Mouse (Mus musculus) bone marrow, adult 2 months (tissue): ENCODE data around the gene Krt90. TPM values are rescaled to one million over a fixed set of nuclear protein-coding genes. Genes with fewer than 3 reads are reported as not detected.
"Not testable (repeated sequence)": the region's sequence is repeated elsewhere in the genome, so short reads cannot be mapped to it uniquely, and the experiment has no call there.

Experiments used
- H3K27ac ChIP-seq: fragments of 200-500 bp; 2 replicates; pipeline ENCODE4 v1.5.1; 2012; ENCODE audit warnings: low read depth, mild to moderate bottlenecking, control low read depth, inconsistent platforms, low read length; ENCODE audit not compliant: control insufficient read depth, poor library complexity, insufficient read depth
- H3K4me1 ChIP-seq: fragments of 200-500 bp; 2 replicates; pipeline ENCODE4 v1.6.1; 2011; ENCODE audit warnings: low read length; ENCODE audit not compliant: control insufficient read depth, insufficient read depth
- H3K4me3 ChIP-seq: fragments of 200-500 bp; replicated peaks from 2 replicates; pipeline ENCODE3; 2011; ENCODE audit warnings: mild to moderate bottlenecking, low read depth, low read length, control low read depth; ENCODE audit not compliant: control insufficient read depth
- CTCF ChIP-seq: fragments of 200-500 bp; IDR thresholded peaks from 2 replicates; pipeline ENCODE4 v1.5.1; 2011; ENCODE audit warnings: low read length, control low read depth; ENCODE audit not compliant: control insufficient read depth, insufficient read depth
- POLR2A ChIP-seq: fragments of 200-500 bp; IDR thresholded peaks from 2 replicates; pipeline ENCODE4 v1.6.1; 2011; ENCODE audit warnings: low read depth, mild to moderate bottlenecking, control low read depth, low read length, borderline replicate concordance; ENCODE audit not compliant: control insufficient read depth
- WGBS: fragments of 180-500 bp; shearing (Covaris S2); methylation state at CpG from one replicate; pipeline ENCODE4 v1.1.7; 2018; 5-methylcytosine and 5-hydroxymethylcytosine counted together
- polyA plus RNA-seq: library from polyadenylated mRNA; stranded (reverse); fragments of >200 nt; gene quantifications from 2 replicates; pipeline ENCODE4 v1.2.4, GENCODE M21; 2011; ENCODE audit warnings: low replicate concordance; ENCODE audit not compliant: missing spikeins, insufficient read depth, insufficient read length

Gene Krt90
- polyA plus RNA-seq, 1 experiment = not detected

- Histone ChIP-seq H3K4me1 (no peaks in the 10 kb centered on the region), H3K27ac (no peak overlapping the region), H3K4me3 (no peak overlapping the region)
- 33% methylated on average over 7 of the region's 7 CpGs for WGBS
- no peak for TF ChIP-seq CTCF
- no peak for TF ChIP-seq POLR2A
These were observed 24.7 kb downstream of the Krt90 start for GRCm38 (mm10) chr15:101537864-101538579.

GRCm38 (mm10) chr15:101536054-101536850 lies 26.5 kb downstream of the Krt90 start:
- no peak overlapping the region for H3K4me3 ChIP-seq
- no peak overlapping the region for H3K27ac ChIP-seq
- no peaks in the 10 kb centered on the region for H3K4me1 ChIP-seq
- WGBS = 32% methylated on average over 9 of the region's 9 CpGs
- TF ChIP-seq POLR2A (no peak), CTCF (no peak)

GRCm38 (mm10) chr15:101532720-101533119 lies 30.0 kb downstream of the Krt90 start, which contains the start of gene Krt84:
Gene Krt84 (minus strand): TSS chr15:101532820.
- H3K27ac ChIP-seq = no peak within 1 kb of the TSS
- no peak within 1 kb of the TSS for H3K4me3 ChIP-seq
- no peaks in the 10 kb centered on the region for H3K4me1 ChIP-seq
- WGBS = 74% methylated on average over 7 of the region's 7 CpGs
- no peak for TF ChIP-seq CTCF
- TF ChIP-seq POLR2A = no peak

GRCm38 (mm10) chr15:101522556-101523232 lies 40.1 kb downstream of the Krt90 start:
- H3K27ac ChIP-seq = no peak overlapping the region
- no peaks in the 10 kb centered on the region for H3K4me1 ChIP-seq
- 47% methylated on average over 4 of the region's 4 CpGs for WGBS
- H3K4me3 ChIP-seq = no peak overlapping the region
- TF ChIP-seq CTCF = no peak
- no peak for TF ChIP-seq POLR2A

- Histone ChIP-seq H3K27ac (no peak overlapping the region), H3K4me3 (no peak overlapping the region), H3K4me1 (no peaks in the 10 kb centered on the region)
- TF ChIP-seq POLR2A (no peak), CTCF (peak; percentile 69)
- 18% methylated on average over 2 of the region's 2 CpGs for WGBS
These were observed 43.0 kb downstream of the Krt90 start for GRCm38 (mm10) chr15:101519792-101520191.

- not testable (repeated sequence) for H3K4me3 ChIP-seq, H3K4me1 ChIP-seq, H3K27ac ChIP-seq
- 49% methylated on average over 2 of the region's 2 CpGs for WGBS
These were observed 45.6 kb downstream of the Krt90 start, which contains the start of gene Gm49425 for GRCm38 (mm10) chr15:101517161-101517560. Gene Gm49425 (minus strand): TSS chr15:101517261.

GRCm38 (mm10) chr15:101508247-101508646 lies 54.5 kb downstream of the Krt90 start:
- no peak overlapping the region for H3K4me3 ChIP-seq
- TF ChIP-seq CTCF (no peak), POLR2A (no peak)
- WGBS = 65% methylated on average over 9 of the region's 9 CpGs
- H3K27ac ChIP-seq = no peak overlapping the region
- H3K4me1 ChIP-seq = no peaks in the 10 kb centered on the region; the same call in 1 of the 2 replicates
